Mouse (Mus musculus) liver, embryonic 14.5 days (tissue): ENCODE results near the gene Ankfn1. TPM values are rescaled to one million over a fixed set of nuclear protein-coding genes. Genes with fewer than 3 reads are reported as not detected.

Experiments
- ATAC-seq: fragments of 200-750 bp; cut with Nextera tagmentation; 2 replicates; pipeline ENCODE4 v1.8.0; 2017; ENCODE audit warnings: moderate number of reproducible peaks, mild to moderate bottlenecking, moderate library complexity; ENCODE audit not compliant: insufficient read depth
- DNase-seq, 3 experiments: peaks; one replicate each; pipeline ENCODE4 v3.0.0-alpha.2; 2012 to 2013; ENCODE audit warnings: low read depth in 3 of 3, low spot score in 3 of 3
- H3K27ac ChIP-seq: fragments of 300-500 bp; sonication (generic); 2 replicates; pipeline ENCODE4 v1.5.1; 2014; ENCODE audit warnings: moderate library complexity, mild to moderate bottlenecking, control low read depth, inconsistent platforms
- H3K27me3 ChIP-seq: fragments of 300-500 bp; sonication (generic); 2 replicates; pipeline ENCODE4 v1.6.1; 2014; ENCODE audit warnings: mild to moderate bottlenecking, low read length, moderate library complexity; ENCODE audit not compliant: control insufficient read depth, insufficient read depth
- H3K36me3 ChIP-seq: fragments of 300-500 bp; sonication (generic); replicated peaks from 2 replicates; pipeline ENCODE4 v1.6.1; 2014; ENCODE audit warnings: low read depth; ENCODE audit not compliant: control insufficient read depth, insufficient read depth
- H3K4me1 ChIP-seq, 2 experiments: fragments of 200-500 bp in 1 of 2; fragments of 300-500 bp in 1 of 2; sonication (generic) in 1 of 2; replicated peaks; 2 replicates each; pipeline ENCODE4 v1.6.1; 2012 to 2014; ENCODE audit warnings: antibody characterized with exemption in 1 of 2, inconsistent platforms in 1 of 2, low read length in 1 of 2; ENCODE audit not compliant: control insufficient read depth in 2 of 2, insufficient read depth in 2 of 2
- H3K4me2 ChIP-seq: fragments of 300-500 bp; sonication (generic); 2 replicates; pipeline ENCODE4 v1.6.1; 2014; ENCODE audit warnings: low read depth, mild to moderate bottlenecking, control low read depth, moderate library complexity
- H3K4me3 ChIP-seq, 2 experiments: fragments of 200-500 bp in 1 of 2; fragments of 300-500 bp in 1 of 2; sonication (generic) in 1 of 2; 2 replicates each; pipeline ENCODE4 v1.5.1; 2012 to 2014; ENCODE audit warnings: low read depth in 2 of 2, low read length in 2 of 2, mild to moderate bottlenecking in 2 of 2, control low read depth in 1 of 2, inconsistent platforms in 1 of 2, moderate library complexity in 1 of 2; ENCODE audit not compliant: insufficient read depth in 1 of 2
- H3K9ac ChIP-seq: fragments of 300-500 bp; sonication (generic); replicated peaks from 2 replicates; pipeline ENCODE4 v1.6.1; 2014; ENCODE audit warnings: mild to moderate bottlenecking, control low read depth, moderate library complexity
- H3K9me3 ChIP-seq: fragments of 300-500 bp; sonication (generic); 2 replicates; pipeline ENCODE4 v1.6.1; 2016; ENCODE audit warnings: low read length, mixed read lengths; ENCODE audit not compliant: control insufficient read depth
- CTCF ChIP-seq: IDR thresholded peaks from 2 replicates; pipeline ENCODE4 v1.5.1; 2016; ENCODE audit warnings: antibody characterized with exemption, low read depth, control low read depth
- EP300 ChIP-seq: IDR thresholded peaks from 2 replicates; pipeline ENCODE4 v1.6.1; 2016; ENCODE audit warnings: antibody characterized with exemption, low read depth
- WGBS: fragments of 180-500 bp; shearing (Covaris S2); extraction: QIAGEN DNeasy Blood & Tissue Kit; methylation state at CpG from one replicate; pipeline ENCODE4 v1.1.7; 2014; ENCODE audit not compliant: insufficient replicate concordance; 5-methylcytosine and 5-hydroxymethylcytosine counted together
- polyA plus RNA-seq, 2 experiments: library from polyadenylated mRNA; depleted of rRNA in 1 of 2; stranded (reverse) in 1 of 2; unstranded in 1 of 2; fragments of >200 nt; fragmentation: Nextera tagmentation in 1 of 2; extraction: Ambion mirVana in 1 of 2; gene quantifications; 2 replicates each; pipeline versions ENCODE4 v1.2.1 to v1.2.3; 2012 to 2014

The Ankfn1 gene
- polyA plus RNA-seq, 2 experiments: not detected

GRCm38 (mm10) chr11:89804822-89805221, 27.4 kb upstream of the Ankfn1 start:
- TF ChIP-seq EP300 (no peak), CTCF (no peak)
- Histone ChIP-seq H3K4me3 (no peak overlapping the region), H3K9ac (no peak overlapping the region), H3K4me1 (no peaks in the 10 kb centered on the region), H3K9me3 (no peaks in the 10 kb centered on the region), H3K36me3 (no peaks in the 10 kb centered on the region), H3K27ac (no peak overlapping the region), H3K4me2 (no peak overlapping the region), H3K27me3 (no peaks in the 10 kb centered on the region)
- DNase-seq (no peak), ATAC-seq (no peak)
- 47% methylated on average over 5 of the region's 5 CpGs for WGBS

- no peaks in the 10 kb centered on the region for H3K9me3 ChIP-seq
Observed at GRCm38 (mm10) chr11:89803974-89804373, 26.5 kb upstream of the Ankfn1 start.

GRCm38 (mm10) chr11:89792709-89793108, 15.3 kb upstream of the Ankfn1 start:
- no peak for DNase-seq
- Histone ChIP-seq H3K27me3 (no peaks in the 10 kb centered on the region), H3K36me3 (no peaks in the 10 kb centered on the region), H3K27ac (no peak overlapping the region), H3K4me1 (no peaks in the 10 kb centered on the region), H3K4me2 (no peak overlapping the region), H3K4me3 (no peak overlapping the region), H3K9ac (no peak overlapping the region), H3K9me3 (no peaks in the 10 kb centered on the region)
- ATAC-seq: no peak
- TF ChIP-seq EP300 (no peak), CTCF (no peak)
- WGBS: 62% methylated on average over 3 of the region's 3 CpGs

More at GRCm38 (mm10) chr11:89803974-89804373, 26.5 kb upstream of the Ankfn1 start:
- Histone ChIP-seq H3K27ac (no peak overlapping the region), H3K9ac (no peak overlapping the region), H3K4me2 (no peak overlapping the region), H3K4me3 (no peak overlapping the region), H3K27me3 (no peaks in the 10 kb centered on the region), H3K4me1 (no peaks in the 10 kb centered on the region), H3K36me3 (no peaks in the 10 kb centered on the region)
- 47% methylated on average over 5 of the region's 5 CpGs for WGBS
- TF ChIP-seq CTCF (no peak), EP300 (no peak)
- ATAC-seq: no peak
- no peak for DNase-seq

GRCm38 (mm10) chr11:89776070-89776469, 1.4 kb downstream of the Ankfn1 start:
- Histone ChIP-seq H3K9me3 (no peaks in the 10 kb centered on the region), H3K4me2 (no peak overlapping the region), H3K4me1 (no peaks in the 10 kb centered on the region), H3K4me3 (no peak overlapping the region), H3K9ac (no peak overlapping the region), H3K27me3 (no peaks in the 10 kb centered on the region), H3K36me3 (no peaks in the 10 kb centered on the region), H3K27ac (no peak overlapping the region)
- 43% methylated on average over 3 of the region's 3 CpGs for WGBS
- no peak for DNase-seq
- ATAC-seq: no peak
- TF ChIP-seq CTCF (no peak), EP300 (no peak)

GRCm38 (mm10) chr11:89774913-89775312, 2.5 kb downstream of the Ankfn1 start:
- DNase-seq (no peak), ATAC-seq (no peak)
- H3K27me3 ChIP-seq: no peaks in the 10 kb centered on the region
- H3K4me1 ChIP-seq: no peaks in the 10 kb centered on the region
- no peak overlapping the region for H3K9ac ChIP-seq
- H3K9me3 ChIP-seq: no peaks in the 10 kb centered on the region
- no peaks in the 10 kb centered on the region for H3K36me3 ChIP-seq
- no peak overlapping the region for H3K4me3 ChIP-seq
- WGBS: 35% methylated on average over 3 of the region's 3 CpGs
- no peak overlapping the region for H3K4me2 ChIP-seq
- H3K27ac ChIP-seq: no peak overlapping the region
- TF ChIP-seq EP300: no peak
- TF ChIP-seq CTCF: no peak

- H3K36me3 ChIP-seq: no peaks in the 10 kb centered on the region
Observed at GRCm38 (mm10) chr11:89772941-89773340, 4.5 kb downstream of the Ankfn1 start.

More at GRCm38 (mm10) chr11:89772941-89773340, 4.5 kb downstream of the Ankfn1 start:
- no peak overlapping the region for H3K4me3 ChIP-seq
- DNase-seq: no peak
- no peaks in the 10 kb centered on the region for H3K4me1 ChIP-seq
- no peak overlapping the region for H3K27ac ChIP-seq
- no peak overlapping the region for H3K4me2 ChIP-seq
- TF ChIP-seq CTCF: no peak
- TF ChIP-seq EP300: no peak
- H3K27me3 ChIP-seq: no peaks in the 10 kb centered on the region
- WGBS: 53% methylated on average over 2 of the region's 2 CpGs
- H3K9ac ChIP-seq: no peak overlapping the region
- no peaks in the 10 kb centered on the region for H3K9me3 ChIP-seq
- ATAC-seq: no peak
